Comparison of ENCODE assay signal across 8 mouse cellular contexts in genomic region chr12:70430307-70430950, GRCm38 (mm10). TPM values are rescaled to one million over a fixed set of nuclear protein-coding genes. Genes with fewer than 3 reads are reported as not detected.
DNase-seq lines count a peak whose midpoint lies in the region; ATAC-seq lines count a peak whose summit lies in the region.

No protein-coding gene starts in this region.

- DNase-seq in gastrocnemius, postnatal 14 days, result peak; percentile 21
- DNase-seq in gastrocnemius, adult 18-20 months (ENCODE audit: low spot score), result no peak
- DNase-seq in 3T3-L1 (ENCODE audit: low read depth, low spot score), result peak; percentile 72
- DNase-seq in adrenal gland, adult 2 months, result peak; percentile 10
- DNase-seq in embryo, embryonic 9.5 days (ENCODE audit: extremely low spot score), result peak; percentile 35
- peak; percentile 39 for DNase-seq in kidney, postnatal 14 days
- DNase-seq in thymus, postnatal 0 days (ENCODE audit: low spot score), result peak; percentile 33

- intact Hi-C loops in gastrocnemius, postnatal 14 days (cut with DNase I; ENCODE audit: low total_unique reads), result loop anchor here (5.0 kb wide), 1 partner anchor 193 kb away; no protein-coding TSS in a partner anchor

- peak; percentile 80 for ATAC-seq in megakaryocyte progenitor cell, adult 5-6 weeks (replicated peaks; ENCODE audit: poor library complexity)

RNA-seq across cellular contexts. Expression of gene Tmx1, which starts 22.5 kb away (rescaled TPM):
- total RNA-seq in gastrocnemius, postnatal 14 days (2021), result 1 to 10 TPM; 9.9 to 10.0 TPM
- total RNA-seq in gastrocnemius, adult 18-20 months (2021), result 10 to 100 TPM; 10.9 to 11.1 TPM
- 10 to 100 TPM; 40.7 to 41.1 TPM for total RNA-seq in adrenal gland, adult 2 months (2021)
- polyA plus RNA-seq in adrenal gland, adult 2 months (2012; rRNA removed), result 3.3 and 3.8 TPM in 2 replicates
- total RNA-seq in megakaryocyte progenitor cell, adult 5-6 weeks (2015), result 50.8 and 58.2 TPM in 2 replicates
- 88.4 and 101 TPM in 2 replicates for total RNA-seq in megakaryocyte progenitor cell, adult 5-6 weeks (2017)
- 100 and 107 TPM in 2 replicates for polyA plus RNA-seq in thymus, postnatal 0 days (2015; fragmentation: Nextera tagmentation; extraction: Ambion mirVana)
